Mouse (Mus musculus) cerebellum, adult 2 months (tissue): ENCODE measurements at regions not wholly inside any gene's neighbourhood (a gene's known extent, or its start where the extent isn't known, plus 50 kb on each side); places are given as distances from the start of the nearest gene placed in this dataset.

Source experiments
- DNase-seq, 2 experiments: peaks; one replicate each; pipeline ENCODE4 v3.0.0; 2021
- H3K27ac ChIP-seq: fragments of 200-500 bp; 2 replicates; pipeline ENCODE4 v1.5.1; 2012; ENCODE audit warnings: low read length, control low read depth, inconsistent platforms; ENCODE audit not compliant: insufficient read depth
- H3K27me3 ChIP-seq: fragments of 200-500 bp; 2 replicates; pipeline ENCODE4 v1.6.1; 2012; ENCODE audit warnings: inconsistent platforms, mild to moderate bottlenecking, low read length, moderate library complexity; ENCODE audit not compliant: control insufficient read depth, insufficient read depth
- H3K4me1 ChIP-seq: fragments of 200-500 bp; 2 replicates; pipeline ENCODE4 v1.6.1; 2011; ENCODE audit warnings: low read length; ENCODE audit not compliant: control insufficient read depth, insufficient read depth
- H3K4me3 ChIP-seq: fragments of 200-500 bp; replicated peaks from 2 replicates; pipeline ENCODE3; 2011; ENCODE audit warnings: mild to moderate bottlenecking, low read depth, low read length, control low read depth; ENCODE audit not compliant: insufficient read depth
- CTCF ChIP-seq: fragments of 200-500 bp; IDR thresholded peaks from 2 replicates; pipeline ENCODE4 v1.5.1; 2011; ENCODE audit warnings: low read depth, mild to moderate bottlenecking, control low read depth, low read length, moderate library complexity, borderline replicate concordance; ENCODE audit not compliant: insufficient read depth
- POLR2A ChIP-seq: fragments of 200-500 bp; IDR thresholded peaks from 2 replicates; pipeline ENCODE4 v1.6.1; 2011; ENCODE audit warnings: low read length, control low read depth, borderline replicate concordance; ENCODE audit not compliant: insufficient read depth
- WGBS: fragments of 180-500 bp; shearing (Covaris S2); methylation state at CpG from one replicate; pipeline ENCODE4 v1.1.7; 2018; 5-methylcytosine and 5-hydroxymethylcytosine counted together

GRCm38 (mm10) chr10:95773425-95773980, 69.2 kb downstream of the Gm33543 start:
- Histone ChIP-seq H3K27ac (no peak overlapping the region), H3K4me3 (no peak overlapping the region), H3K27me3 (no peaks in the 10 kb centered on the region), H3K4me1 (peaks cover 10% of the 10 kb centered on the region; the same call in 1 of the 2 replicates)
- peak; percentile 23 to 28 for DNase-seq
- TF ChIP-seq POLR2A, result no peak
- no peak for TF ChIP-seq CTCF
- 85% methylated on average over 16 of the region's 16 CpGs for WGBS

GRCm38 (mm10) chr10:95772811-95773424, 69.8 kb downstream of the Gm33543 start:
- no peaks in the 10 kb centered on the region for H3K27me3 ChIP-seq
- H3K4me1 ChIP-seq, result peaks cover 10% of the 10 kb centered on the region; the same call in 1 of the 2 replicates
- H3K27ac ChIP-seq, result no peak overlapping the region
- peak; percentile 85 to 91 for DNase-seq
- WGBS, result 20% methylated on average over 9 of the region's 9 CpGs
- H3K4me3 ChIP-seq, result no peak overlapping the region
- TF ChIP-seq POLR2A, result no peak
- no peak for TF ChIP-seq CTCF

- no peak for DNase-seq
- Histone ChIP-seq H3K27ac (no peak overlapping the region), H3K27me3 (no peaks in the 10 kb centered on the region), H3K4me1 (peaks cover 10% of the 10 kb centered on the region; the same call in 1 of the 2 replicates), H3K4me3 (no peak overlapping the region)
- WGBS, result 63% methylated on average over 8 of the region's 8 CpGs
- TF ChIP-seq CTCF, result no peak
- no peak for TF ChIP-seq POLR2A
These were observed 73.8 kb downstream of the Gm33543 start for GRCm38 (mm10) chr10:95768974-95769373.

DNA sequence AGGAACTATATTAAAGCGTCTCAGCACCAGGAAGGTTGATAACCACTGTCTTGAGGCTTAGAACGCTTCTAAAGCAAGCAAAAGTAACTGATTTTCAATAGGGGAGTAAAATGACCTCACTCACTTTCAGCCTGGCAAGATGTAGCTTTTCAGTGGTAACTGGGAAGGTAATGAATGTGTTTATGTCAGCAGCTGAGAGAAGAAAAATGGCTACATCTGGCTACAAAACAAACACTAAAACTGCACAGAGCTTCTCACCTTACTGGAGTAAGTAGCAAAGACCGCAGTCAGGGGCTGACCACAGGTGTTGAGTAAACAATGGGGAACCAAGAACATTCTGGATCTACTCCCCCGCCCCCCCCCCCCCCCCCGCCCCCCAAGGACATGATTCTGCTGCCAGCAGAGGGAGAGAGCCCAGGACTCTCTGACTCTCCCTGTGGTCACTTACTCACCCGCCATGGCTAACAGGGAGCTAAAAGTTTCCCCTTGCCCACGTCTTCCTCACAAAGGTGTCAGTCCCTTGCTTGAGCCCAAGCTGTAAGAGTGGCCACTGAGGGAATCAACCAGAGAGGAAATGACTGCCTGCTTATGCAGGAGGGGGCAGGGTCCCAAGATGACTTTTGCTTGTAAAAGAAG, 75.1 kb downstream of the Gm33543 start:
- Histone ChIP-seq H3K4me3 (no peak overlapping the region), H3K27ac (no peak overlapping the region), H3K27me3 (no peaks in the 10 kb centered on the region), H3K4me1 (no peaks in the 10 kb centered on the region)
- TF ChIP-seq CTCF, result no peak
- 87% methylated on average over 5 of the region's 7 CpGs for WGBS
- DNase-seq, result no peak

- no peak for TF ChIP-seq CTCF
- no peak for TF ChIP-seq POLR2A
- no peaks in the 10 kb centered on the region for H3K4me1 ChIP-seq
- no peak for DNase-seq
- H3K27ac ChIP-seq, result no peak overlapping the region
- WGBS, result 63% methylated on average over 4 of the region's 4 CpGs
- H3K4me3 ChIP-seq, result no peak overlapping the region
- H3K27me3 ChIP-seq, result no peaks in the 10 kb centered on the region
These were observed 78.6 kb downstream of the Gm33543 start for GRCm38 (mm10) chr10:95764129-95764528.

GRCm38 (mm10) chr10:95762632-95763031, 80.1 kb downstream of the Gm33543 start:
- no peak overlapping the region for H3K27ac ChIP-seq
- H3K27me3 ChIP-seq, result no peaks in the 10 kb centered on the region
- DNase-seq, result no peak
- no peak overlapping the region for H3K4me3 ChIP-seq
- WGBS, result 83% methylated on average over 8 of the region's 8 CpGs
- no peaks in the 10 kb centered on the region for H3K4me1 ChIP-seq
- no peak for TF ChIP-seq CTCF
- no peak for TF ChIP-seq POLR2A

DNA sequence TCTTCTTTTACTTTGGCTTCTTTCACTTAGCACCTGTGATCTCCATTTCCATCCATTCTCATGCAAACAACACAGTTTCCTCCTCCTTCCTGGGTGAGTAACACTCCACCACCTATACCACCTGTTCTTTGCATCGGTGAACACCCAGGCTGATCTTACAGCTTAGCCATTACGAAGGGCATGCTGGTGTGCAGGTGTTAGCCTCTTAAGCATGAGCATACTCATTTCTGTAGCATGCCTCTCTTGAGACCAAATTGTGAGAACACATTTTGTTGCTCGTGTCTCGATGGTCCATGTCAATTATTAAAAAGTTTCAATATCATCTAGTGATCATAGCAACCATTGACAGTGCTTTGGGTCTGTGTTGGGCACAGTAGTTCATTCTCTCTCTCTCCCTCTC, 80.8 kb downstream of the Gm33543 start:
- Histone ChIP-seq H3K4me1 (no peaks in the 10 kb centered on the region), H3K4me3 (no peak overlapping the region), H3K27ac (no peak overlapping the region), H3K27me3 (no peaks in the 10 kb centered on the region)
- TF ChIP-seq CTCF (no peak), POLR2A (no peak)
- 91% methylated on average over 4 of the region's 4 CpGs for WGBS
- DNase-seq, result no peak

GRCm38 (mm10) chr10:95760121-95760870, 82.4 kb downstream of the Gm33543 start:
- H3K4me3 ChIP-seq, result no peak overlapping the region
- no peaks in the 10 kb centered on the region for H3K27me3 ChIP-seq
- no peak overlapping the region for H3K27ac ChIP-seq
- 93% methylated on average over 9 of the region's 9 CpGs for WGBS
- TF ChIP-seq POLR2A (no peak), CTCF (no peak)
- DNase-seq, result no peak
- H3K4me1 ChIP-seq, result no peaks in the 10 kb centered on the region
